Mouse (Mus musculus): ENCODE results near the gene Efemp2. TPM values are rescaled to one million over a fixed set of nuclear protein-coding genes. Genes with fewer than 3 reads are reported as not detected.
"Not testable (repeated sequence)": the region's sequence is repeated elsewhere in the genome, so short reads cannot be mapped to it uniquely, and the experiment has no call there.

Gene Efemp2
- polyA plus RNA-seq, 1 experiment from 2014 or later = 91.8 TPM

DNA sequence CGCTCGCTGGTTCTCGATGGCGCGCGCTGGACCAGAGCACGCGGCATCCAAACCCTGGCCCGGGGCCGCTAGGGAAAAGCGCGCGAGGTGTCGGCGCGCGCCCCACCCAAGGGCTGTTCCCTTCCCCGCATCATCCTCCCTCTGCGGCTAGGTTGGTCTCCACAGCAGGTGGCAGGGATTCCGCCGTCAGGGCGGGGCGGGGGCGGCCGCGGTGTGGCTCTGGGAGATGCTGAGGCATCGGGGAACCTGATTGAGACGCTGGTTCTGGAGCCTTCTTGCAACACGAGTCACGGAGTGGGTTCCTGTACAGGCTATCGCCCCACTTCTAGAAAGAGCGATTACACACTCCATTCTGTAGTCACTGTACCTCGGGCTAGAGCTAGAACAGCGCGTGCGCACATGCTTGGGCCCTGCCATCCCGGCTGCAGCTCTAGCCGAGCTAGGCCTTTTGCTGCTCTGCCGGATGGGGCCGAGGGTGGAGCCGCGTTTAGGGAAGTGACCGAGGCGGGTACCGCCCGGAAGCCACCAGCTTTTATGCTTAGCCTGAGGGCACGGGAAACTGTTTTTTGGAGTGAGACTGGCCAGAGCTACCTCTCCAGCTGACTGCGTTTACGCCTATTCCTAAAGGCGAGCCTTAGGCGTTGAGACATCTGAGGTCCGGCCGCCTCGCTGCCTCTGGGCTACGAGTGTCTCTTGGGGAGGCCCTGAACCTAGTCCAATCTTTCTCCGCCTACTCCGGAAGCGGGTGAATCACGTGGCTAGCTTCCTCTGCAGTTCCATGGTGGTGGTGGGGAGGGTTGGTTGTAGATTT lies 17.3 kb downstream of the Efemp2 start:
- Histone ChIP-seq H3K9me3 (ENCODE audit: low read length) (no peaks in the 10 kb centered on the region), H3K4me1 (ENCODE audit: insufficient read depth, low read depth, low read length) (peaks cover 16% of the 10 kb centered on the region; the same call in 1 of the 2 replicates), H3K4me2 (replicated peaks; ENCODE audit: low read depth, low read length) (peak overlapping the region; percentile 76), H3K9ac (replicated peaks; ENCODE audit: low read depth) (peak overlapping the region; percentile 96), H3K4me3 (ENCODE audit: low read depth, low read length) (peak overlapping the region; percentile 94), H3K36me3 (ENCODE audit: insufficient read depth, low read length) (peaks cover 21% of the 10 kb centered on the region), H3K27me3 (replicated peaks; ENCODE audit: insufficient read depth, low read length) (no peaks in the 10 kb centered on the region), H3K27ac (ENCODE audit: low read length) (peak overlapping the region; percentile 98)
- peak; percentile 23; the same call in 1 of the 2 replicates for TF ChIP-seq EP300 (IDR thresholded peaks at IDR 0.05)
- TF ChIP-seq CTCF (IDR thresholded peaks at IDR 0.05) = no peak
- DNase-seq (ENCODE audit: low spot score) (peak; percentile 94), ATAC-seq (peak; percentile 30)
- 1% methylated on average over 54 of the region's 59 CpGs for WGBS

DNA sequence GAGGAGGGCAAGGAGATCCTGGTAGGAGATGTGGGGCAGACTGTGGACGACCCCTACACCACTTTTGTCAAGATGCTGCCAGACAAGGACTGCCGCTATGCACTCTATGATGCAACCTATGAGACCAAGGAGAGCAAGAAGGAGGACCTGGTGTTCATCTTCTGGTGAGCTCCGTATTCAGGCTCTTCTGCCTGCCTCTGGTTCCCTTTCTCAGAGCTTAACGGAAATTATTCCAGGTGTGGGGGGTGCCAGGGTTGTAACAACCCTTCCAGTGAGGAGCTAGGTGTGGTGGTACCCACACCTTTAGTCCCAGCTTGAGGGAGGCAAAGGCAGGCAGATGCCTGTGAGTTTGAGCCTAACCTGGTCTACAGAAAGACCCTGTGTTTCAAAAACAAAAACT lies 18.9 kb downstream of the Efemp2 start:
- no peak for ATAC-seq
- H3K4me2 ChIP-seq (replicated peaks; ENCODE audit: low read depth, low read length) = no peak overlapping the region
- WGBS = 73% methylated on average over 4 of the region's 4 CpGs
- no peak overlapping the region for H3K9ac ChIP-seq (replicated peaks; ENCODE audit: low read depth)
- H3K9me3 ChIP-seq (ENCODE audit: low read length) = no peaks in the 10 kb centered on the region
- DNase-seq (ENCODE audit: low spot score) = no peak
- no peak overlapping the region for H3K27ac ChIP-seq (ENCODE audit: low read length)
- H3K4me3 ChIP-seq (ENCODE audit: low read depth, low read length) = no peak overlapping the region
- peaks cover 3% of the 10 kb centered on the region; the same call in 1 of the 2 replicates for H3K4me1 ChIP-seq (ENCODE audit: insufficient read depth, low read depth, low read length)
- no peaks in the 10 kb centered on the region for H3K27me3 ChIP-seq (replicated peaks; ENCODE audit: insufficient read depth, low read length)
- no peak for TF ChIP-seq EP300 (IDR thresholded peaks at IDR 0.05)
- TF ChIP-seq CTCF (IDR thresholded peaks at IDR 0.05) = no peak
- H3K36me3 ChIP-seq (ENCODE audit: insufficient read depth, low read length) = peaks cover 27% of the 10 kb centered on the region

DNA sequence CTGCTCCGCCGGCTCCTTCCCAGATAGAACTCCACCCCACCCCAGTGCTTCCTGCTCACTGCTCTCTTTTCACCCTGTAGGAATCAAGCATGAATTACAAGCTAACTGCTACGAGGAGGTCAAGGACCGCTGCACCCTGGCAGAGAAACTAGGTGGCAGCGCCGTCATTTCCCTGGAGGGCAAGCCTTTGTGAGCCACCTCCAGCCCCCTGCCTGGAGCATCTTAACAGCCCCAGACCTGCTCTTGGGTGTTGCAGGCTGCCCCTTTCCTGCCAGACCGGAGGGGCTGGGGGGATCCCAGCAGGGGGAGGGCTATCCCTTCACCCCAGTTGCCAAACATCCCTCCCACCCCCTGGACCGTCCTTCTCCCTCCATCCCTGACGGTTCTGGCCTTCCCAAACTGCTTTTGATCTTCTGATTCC lies 19.6 kb downstream of the Efemp2 start:
- H3K27me3 ChIP-seq (replicated peaks; ENCODE audit: insufficient read depth, low read length); ATAC-seq; H3K9me3 ChIP-seq (ENCODE audit: low read length); H3K4me1 ChIP-seq (ENCODE audit: insufficient read depth, low read depth, low read length); H3K4me2 ChIP-seq (replicated peaks; ENCODE audit: low read depth, low read length); DNase-seq (ENCODE audit: low spot score); H3K9ac ChIP-seq (replicated peaks; ENCODE audit: low read depth); H3K27ac ChIP-seq (ENCODE audit: low read length); H3K4me3 ChIP-seq (ENCODE audit: low read depth, low read length): not testable (repeated sequence)
- peak; percentile 16; the same call in 1 of the 2 replicates for TF ChIP-seq CTCF (IDR thresholded peaks at IDR 0.05)
- 62% methylated on average over 9 of the region's 9 CpGs for WGBS
- peaks cover 27% of the 10 kb centered on the region for H3K36me3 ChIP-seq (ENCODE audit: insufficient read depth, low read length)

DNA sequence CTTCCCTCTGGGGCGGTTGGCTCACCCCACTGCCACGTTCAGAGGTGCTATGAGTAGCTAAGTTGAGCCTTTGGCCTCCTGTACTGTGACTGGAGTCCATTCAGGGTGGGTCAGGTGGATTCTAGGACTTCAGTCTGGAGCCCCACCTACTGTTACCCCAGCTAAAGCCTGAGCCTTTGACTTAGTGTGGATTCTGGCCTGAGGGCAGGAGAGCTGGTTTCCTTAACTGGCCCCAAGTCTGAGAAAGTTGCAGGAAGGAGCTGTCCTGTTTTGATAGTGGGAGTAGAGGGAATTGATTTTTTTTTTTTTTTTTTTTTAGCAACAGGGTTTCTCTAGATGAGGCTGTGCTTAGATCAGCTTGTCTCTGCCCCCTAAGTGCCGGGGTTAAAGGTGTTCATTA lies 20.6 kb downstream of the Efemp2 start:
- 83% methylated on average over 3 of the region's 3 CpGs for WGBS
- H3K36me3 ChIP-seq (ENCODE audit: insufficient read depth, low read length) = peaks cover 27% of the 10 kb centered on the region

DNA sequence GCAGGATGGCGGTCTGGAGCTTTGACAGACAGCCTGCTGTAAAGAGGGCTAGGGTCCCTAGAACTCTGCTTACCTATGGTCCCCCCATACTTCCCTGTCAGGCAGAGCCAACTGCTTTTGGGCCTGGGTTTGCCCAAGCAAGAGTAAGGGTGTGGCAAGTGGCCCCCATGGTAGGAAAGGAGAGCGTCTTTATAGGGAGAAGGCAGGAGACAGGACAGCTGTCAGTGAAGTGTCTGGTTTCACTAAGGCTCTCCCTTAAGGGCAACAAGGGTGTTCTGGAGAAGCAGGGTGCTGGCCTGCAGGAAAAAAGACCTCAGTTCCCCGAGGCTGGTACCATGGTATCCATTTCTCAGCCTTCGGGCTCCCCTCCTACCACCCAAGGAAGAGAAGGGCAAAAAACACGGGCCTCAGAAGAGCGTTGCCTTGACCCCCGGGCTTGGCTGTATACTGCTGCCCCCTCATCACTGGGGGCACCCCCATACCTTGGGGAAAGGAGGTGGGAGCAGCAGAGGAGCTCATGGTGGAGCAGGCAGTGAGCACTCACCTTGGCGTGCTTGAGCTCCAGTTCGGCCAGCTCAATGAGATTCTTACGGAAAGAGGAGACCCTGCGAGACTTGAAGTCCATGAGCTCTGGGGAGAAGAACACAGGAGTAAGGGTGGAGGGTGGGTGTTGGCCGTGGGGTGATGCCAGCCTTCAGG lies 21.7 kb downstream of the Efemp2 start:
- peaks cover 27% of the 10 kb centered on the region for H3K36me3 ChIP-seq (ENCODE audit: insufficient read depth, low read length)
- WGBS = 81% methylated on average over 12 of the region's 12 CpGs
- H3K9me3 ChIP-seq (ENCODE audit: low read length) = no peaks in the 10 kb centered on the region
- ATAC-seq (no peak), DNase-seq (ENCODE audit: low spot score) (no peak)
- no peak overlapping the region for H3K27ac ChIP-seq (ENCODE audit: low read length)
- TF ChIP-seq CTCF (IDR thresholded peaks at IDR 0.05) (no peak), EP300 (IDR thresholded peaks at IDR 0.05) (no peak)
- no peak overlapping the region for H3K9ac ChIP-seq (replicated peaks; ENCODE audit: low read depth)
- H3K4me3 ChIP-seq (ENCODE audit: low read depth, low read length) = no peak overlapping the region
- H3K27me3 ChIP-seq (replicated peaks; ENCODE audit: insufficient read depth, low read length) = no peaks in the 10 kb centered on the region
- H3K4me2 ChIP-seq (replicated peaks; ENCODE audit: low read depth, low read length) = no peak overlapping the region
- peaks cover 3% of the 10 kb centered on the region; the same call in 1 of the 2 replicates for H3K4me1 ChIP-seq (ENCODE audit: insufficient read depth, low read depth, low read length)

More for the DNA sequence above, 20.6 kb downstream of the Efemp2 start:
- H3K4me2 ChIP-seq (replicated peaks; ENCODE audit: low read depth, low read length) = no peak overlapping the region
- H3K4me1 ChIP-seq (ENCODE audit: insufficient read depth, low read depth, low read length) = peaks cover 3% of the 10 kb centered on the region; the same call in 1 of the 2 replicates
- no peak overlapping the region for H3K4me3 ChIP-seq (ENCODE audit: low read depth, low read length)
- TF ChIP-seq CTCF (IDR thresholded peaks at IDR 0.05) = no peak
- no peak for TF ChIP-seq EP300 (IDR thresholded peaks at IDR 0.05)
- H3K27me3 ChIP-seq (replicated peaks; ENCODE audit: insufficient read depth, low read length) = no peaks in the 10 kb centered on the region
- ATAC-seq = no peak
- no peak overlapping the region for H3K27ac ChIP-seq (ENCODE audit: low read length)
- no peak for DNase-seq (ENCODE audit: low spot score)
- H3K9me3 ChIP-seq (ENCODE audit: low read length) = no peaks in the 10 kb centered on the region
- H3K9ac ChIP-seq (replicated peaks; ENCODE audit: low read depth) = no peak overlapping the region

DNA sequence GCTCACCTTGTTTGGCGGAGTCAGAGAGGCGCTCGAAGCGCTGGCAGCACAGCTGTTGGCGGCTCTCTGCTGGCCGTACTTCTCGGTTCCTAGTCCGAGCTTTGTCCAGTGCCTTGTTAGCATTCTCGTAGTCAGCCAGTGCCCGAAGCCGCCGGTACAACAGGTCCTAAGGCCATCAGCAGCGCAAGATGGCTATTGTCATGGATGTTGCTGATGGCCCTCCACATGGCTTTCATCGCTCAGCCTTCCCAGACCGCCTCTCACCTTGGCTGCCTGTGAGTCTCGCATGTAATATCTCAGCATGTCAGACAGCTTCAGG lies 22.3 kb downstream of the Efemp2 start:
- TF ChIP-seq EP300 (IDR thresholded peaks at IDR 0.05) (no peak), CTCF (IDR thresholded peaks at IDR 0.05) (no peak)
- peaks cover 27% of the 10 kb centered on the region for H3K36me3 ChIP-seq (ENCODE audit: insufficient read depth, low read length)

More for the DNA sequence above, 22.3 kb downstream of the Efemp2 start:
- no peak overlapping the region for H3K9ac ChIP-seq (replicated peaks; ENCODE audit: low read depth)
- H3K27me3 ChIP-seq (replicated peaks; ENCODE audit: insufficient read depth, low read length) = no peaks in the 10 kb centered on the region
- no peak for ATAC-seq
- H3K4me1 ChIP-seq (ENCODE audit: insufficient read depth, low read depth, low read length) = peaks cover 3% of the 10 kb centered on the region; the same call in 1 of the 2 replicates
- no peak for DNase-seq (ENCODE audit: low spot score)
- no peak overlapping the region for H3K27ac ChIP-seq (ENCODE audit: low read length)
- no peak overlapping the region for H3K4me2 ChIP-seq (replicated peaks; ENCODE audit: low read depth, low read length)
- no peak overlapping the region for H3K4me3 ChIP-seq (ENCODE audit: low read depth, low read length)
- H3K9me3 ChIP-seq (ENCODE audit: low read length) = no peaks in the 10 kb centered on the region
- WGBS = 79% methylated on average over 16 of the region's 16 CpGs

Data from lung, postnatal 0 days (tissue).